Comparison of ENCODE assay signal across 8 mouse cellular contexts in genomic region chr6:72899781-72900681, GRCm38 (mm10). TPM values are rescaled to one million over a fixed set of nuclear protein-coding genes. Genes with fewer than 3 reads are reported as not detected.
DNase-seq lines count a peak whose midpoint lies in the region; ATAC-seq and TF ChIP-seq lines count a peak whose summit lies in the region.

TSS of gene Kcmf1 (minus strand) at chr6:72899979.

- H3K4me3 ChIP-seq in heart, embryonic 13.5 days = peak within 1 kb of the TSS; percentile 80
- peak within 1 kb of the TSS; percentile 91 for H3K4me3 ChIP-seq in kidney, postnatal 0 days (replicated peaks; ENCODE audit: low read depth, low read length)
- H3K4me3 ChIP-seq in liver, embryonic 13.5 days (replicated peaks) = peak within 1 kb of the TSS; percentile 96
- H3K4me3 ChIP-seq in stomach, embryonic 15.5 days (replicated peaks) = peak within 1 kb of the TSS; percentile 95

- peak within 1 kb of the TSS; percentile 97 for H3K27ac ChIP-seq in heart, embryonic 13.5 days (replicated peaks)
- peak within 1 kb of the TSS; percentile 99 for H3K27ac ChIP-seq in kidney, postnatal 0 days
- H3K27ac ChIP-seq in liver, embryonic 13.5 days = peak within 1 kb of the TSS; percentile 99
- H3K27ac ChIP-seq in stomach, embryonic 15.5 days = peak within 1 kb of the TSS; percentile 98

- peaks cover 45% of the 10 kb centered on the region for H3K4me1 ChIP-seq in heart, embryonic 13.5 days
- H3K4me1 ChIP-seq in kidney, postnatal 0 days (replicated peaks; ENCODE audit: insufficient read depth, low read length) = no peaks in the 10 kb centered on the region
- H3K4me1 ChIP-seq in liver, embryonic 13.5 days (replicated peaks) = peaks cover 39% of the 10 kb centered on the region
- peaks cover 16% of the 10 kb centered on the region for H3K4me1 ChIP-seq in stomach, embryonic 15.5 days

- peak; percentile 64 for ATAC-seq in erythroid progenitor cell, adult 5-6 weeks (replicated peaks; ENCODE audit: low FRiP score, poor library complexity, severe bottlenecking)
- ATAC-seq in heart, embryonic 13.5 days (ENCODE audit: extremely low read depth, insufficient number of reproducible peaks, low FRiP score, low TSS enrichment) = peak; percentile 82
- ATAC-seq in kidney, postnatal 0 days (replicated peaks; ENCODE audit: low FRiP score, low read depth) = peak; percentile 87
- ATAC-seq in liver, embryonic 13.5 days (ENCODE audit: low read depth) = peak; percentile 83
- ATAC-seq in stomach, embryonic 15.5 days (ENCODE audit: insufficient read depth, low FRiP score, low read depth) = peak; percentile 76

- peak; percentile 70 for DNase-seq in CD4-positive helper T cell, adult 2 months (ENCODE audit: low read depth, low spot score)
- DNase-seq in brain, embryonic 18.5 days (ENCODE audit: low read depth, low spot score) = peak; percentile 32
- peak; percentile 67 for DNase-seq in kidney, postnatal 0 days (ENCODE audit: low spot score)
- DNase-seq in liver, embryonic 13.5 days = peak; percentile 60
- DNase-seq in neural tube, embryonic 10.5 days (ENCODE audit: extremely low spot score, low spot score) = peak; percentile 82

- peak within 1 kb of the TSS; percentile 81 for H3K4me2 ChIP-seq in heart, embryonic 13.5 days
- H3K4me2 ChIP-seq in kidney, postnatal 0 days (ENCODE audit: low read length) = peak within 1 kb of the TSS; percentile 86
- H3K4me2 ChIP-seq in liver, embryonic 13.5 days = peak within 1 kb of the TSS; percentile 99
- peak within 1 kb of the TSS; percentile 77 for H3K4me2 ChIP-seq in stomach, embryonic 15.5 days

- peak within 1 kb of the TSS; percentile 100 for H3K9ac ChIP-seq in heart, embryonic 13.5 days
- peak within 1 kb of the TSS; percentile 99 for H3K9ac ChIP-seq in kidney, postnatal 0 days (ENCODE audit: low read depth, low read length)
- peak within 1 kb of the TSS; percentile 98 for H3K9ac ChIP-seq in liver, embryonic 13.5 days
- peak within 1 kb of the TSS; percentile 100 for H3K9ac ChIP-seq in stomach, embryonic 15.5 days

- TF ChIP-seq CTCF in kidney, postnatal 0 days (IDR thresholded peaks at IDR 0.05; ENCODE audit: low read depth) = no peak

- H3K9me3 ChIP-seq in heart, embryonic 13.5 days = no peaks in the 10 kb centered on the region
- H3K9me3 ChIP-seq in kidney, postnatal 0 days (replicated peaks; ENCODE audit: low read length) = no peaks in the 10 kb centered on the region
- no peaks in the 10 kb centered on the region for H3K9me3 ChIP-seq in liver, embryonic 13.5 days (replicated peaks)
- H3K9me3 ChIP-seq in stomach, embryonic 15.5 days = no peaks in the 10 kb centered on the region

- under 1% methylated on average over 47 of the region's 113 CpGs for WGBS in heart, embryonic 13.5 days
- WGBS in kidney, postnatal 0 days = under 1% methylated on average over 74 of the region's 113 CpGs
- WGBS in liver, embryonic 13.5 days (ENCODE audit: insufficient replicate concordance) = under 1% methylated on average over 62 of the region's 113 CpGs
- WGBS in stomach, embryonic 15.5 days = under 1% methylated on average over 81 of the region's 113 CpGs

- H3K36me3 ChIP-seq in heart, embryonic 13.5 days = peaks cover 8% of the 10 kb centered on the region; the same call in 1 of the 2 replicates
- H3K36me3 ChIP-seq in kidney, postnatal 0 days (ENCODE audit: insufficient read depth, low read length) = no peaks in the 10 kb centered on the region
- H3K36me3 ChIP-seq in liver, embryonic 13.5 days = peaks cover 8% of the 10 kb centered on the region; the same call in 1 of the 2 replicates
- H3K36me3 ChIP-seq in stomach, embryonic 15.5 days = no peaks in the 10 kb centered on the region

- H3K27me3 ChIP-seq in heart, embryonic 13.5 days (replicated peaks) = no peaks in the 10 kb centered on the region
- H3K27me3 ChIP-seq in kidney, postnatal 0 days (ENCODE audit: insufficient read depth, low read length) = no peaks in the 10 kb centered on the region
- no peaks in the 10 kb centered on the region for H3K27me3 ChIP-seq in liver, embryonic 13.5 days
- no peaks in the 10 kb centered on the region for H3K27me3 ChIP-seq in stomach, embryonic 15.5 days (replicated peaks)

RNA-seq across cellular contexts. Expression of gene Kcmf1, which starts in this region (rescaled TPM):
- total RNA-seq in erythroid progenitor cell, adult 5-6 weeks (2015; ENCODE audit: low replicate concordance) = 71.3 and 116 TPM in 2 replicates
- 67.9 and 107 TPM in 2 replicates for total RNA-seq in erythroid progenitor cell, adult 5-6 weeks (2017; ENCODE audit: low replicate concordance)
- 27.1 and 30.4 TPM in 2 replicates for polyA plus RNA-seq in heart, embryonic 13.5 days (2015; fragmentation: Nextera tagmentation; extraction: Ambion mirVana)
- 53.6 and 57.7 TPM in 2 replicates for polyA plus RNA-seq in kidney, postnatal 0 days (2015; fragmentation: Nextera tagmentation; extraction: Ambion mirVana)
- 32.6 and 33.4 TPM in 2 replicates for polyA plus RNA-seq in liver, embryonic 13.5 days (2015; fragmentation: Nextera tagmentation; extraction: Ambion mirVana)
- polyA plus RNA-seq in stomach, embryonic 15.5 days (2015; fragmentation: Nextera tagmentation; extraction: Ambion mirVana) = 46.2 and 50.7 TPM in 2 replicates

Comparison
In these comparisons a context has a peak if more than half of its experiments do, and no peak if none do; other contexts are left out.
1. Peak in every context shown above with its lines: DNase-seq, ATAC-seq, H3K4me3 ChIP-seq and H3K27ac ChIP-seq.
2. DNase-seq: peak in every context shown above with its lines; median percentile 82 in neural tube, embryonic 10.5 days; 70 in CD4-positive helper T cell, adult 2 months; 67 in kidney, postnatal 0 days; 60 in liver, embryonic 13.5 days; 32 in brain, embryonic 18.5 days.